Mouse (Mus musculus): ENCODE measurements around the gene Gpr179.

Gpr179 gene

GRCm38 (mm10) chr11:97299939-97300338 lies 51.9 kb downstream of the Gpr179 start:
- no peaks in the 10 kb centered on the region for H3K27me3 ChIP-seq (ENCODE audit: control insufficient read depth, insufficient read depth, low read length, poor library complexity, severe bottlenecking)
- H3K36me3 ChIP-seq (ENCODE audit: control insufficient read depth, insufficient read depth, low read length, poor library complexity, severe bottlenecking): no peaks in the 10 kb centered on the region
- DNase-seq (ENCODE audit: low read depth, low spot score): no peak

- Histone ChIP-seq H3K36me3 (ENCODE audit: control insufficient read depth, insufficient read depth, low read length, poor library complexity, severe bottlenecking) (no peaks in the 10 kb centered on the region), H3K27me3 (ENCODE audit: control insufficient read depth, insufficient read depth, low read length, poor library complexity, severe bottlenecking) (no peaks in the 10 kb centered on the region)
- DNase-seq (ENCODE audit: low read depth, low spot score): no peak
These were observed 55.3 kb downstream of the Gpr179 start for GRCm38 (mm10) chr11:97296542-97296941.

- no peak for DNase-seq (ENCODE audit: low read depth, low spot score)
- Histone ChIP-seq H3K27me3 (ENCODE audit: control insufficient read depth, insufficient read depth, low read length, poor library complexity, severe bottlenecking) (no peaks in the 10 kb centered on the region), H3K36me3 (ENCODE audit: control insufficient read depth, insufficient read depth, low read length, poor library complexity, severe bottlenecking) (no peaks in the 10 kb centered on the region)
These were observed 59.1 kb downstream of the Gpr179 start for GRCm38 (mm10) chr11:97292731-97293130.

GRCm38 (mm10) chr11:97289276-97290230 lies 62.3 kb downstream of the Gpr179 start:
- Histone ChIP-seq H3K27me3 (ENCODE audit: control insufficient read depth, insufficient read depth, low read length, poor library complexity, severe bottlenecking) (no peaks in the 10 kb centered on the region), H3K36me3 (ENCODE audit: control insufficient read depth, insufficient read depth, low read length, poor library complexity, severe bottlenecking) (no peaks in the 10 kb centered on the region)
- no peak for DNase-seq (ENCODE audit: low read depth, low spot score)

DNA sequence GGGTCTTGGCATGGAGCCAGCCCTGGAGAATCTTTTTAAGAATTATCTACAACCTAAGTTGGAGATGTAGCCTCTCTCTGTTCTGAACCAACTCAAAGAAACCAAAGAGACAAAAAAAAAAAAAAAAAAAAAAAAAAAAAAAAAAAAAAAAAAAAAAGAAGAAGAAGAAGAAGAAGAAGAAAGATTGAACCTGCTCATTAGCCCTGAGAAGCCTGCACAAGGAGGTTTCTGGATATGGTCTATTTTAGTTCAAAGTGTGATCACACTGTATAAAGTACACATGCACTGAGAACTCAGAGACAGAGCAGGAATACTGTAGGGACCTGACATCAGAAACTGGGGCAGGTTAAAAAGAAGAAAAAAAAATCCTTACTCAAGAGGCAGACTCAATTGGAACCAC lies 64.2 kb downstream of the Gpr179 start:
- DNase-seq (ENCODE audit: low read depth, low spot score): no peak
- H3K36me3 ChIP-seq (ENCODE audit: control insufficient read depth, insufficient read depth, low read length, poor library complexity, severe bottlenecking): no peaks in the 10 kb centered on the region
- no peaks in the 10 kb centered on the region for H3K27me3 ChIP-seq (ENCODE audit: control insufficient read depth, insufficient read depth, low read length, poor library complexity, severe bottlenecking)

DNA sequence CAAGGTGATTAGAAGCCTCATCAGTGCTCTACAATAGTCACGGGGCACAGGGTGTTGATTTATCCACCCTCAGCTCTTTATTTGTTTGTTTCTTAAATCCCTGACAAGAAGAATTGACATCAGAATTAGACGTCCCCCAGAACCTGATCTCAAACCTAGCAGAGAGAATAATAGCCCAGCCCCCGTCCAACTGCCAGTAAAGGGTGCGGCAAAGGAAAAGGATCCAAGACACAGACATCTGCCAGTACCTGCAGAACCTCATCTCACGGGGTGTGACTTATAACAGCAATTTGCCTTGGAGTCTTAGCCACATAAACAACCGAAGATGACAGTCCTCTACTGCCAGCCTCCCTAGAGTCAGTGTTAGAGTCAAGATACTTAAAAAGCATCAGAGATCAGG lies 64.9 kb downstream of the Gpr179 start:
- Histone ChIP-seq H3K36me3 (ENCODE audit: control insufficient read depth, insufficient read depth, low read length, poor library complexity, severe bottlenecking) (no peaks in the 10 kb centered on the region), H3K27me3 (ENCODE audit: control insufficient read depth, insufficient read depth, low read length, poor library complexity, severe bottlenecking) (no peaks in the 10 kb centered on the region)
- no peak for DNase-seq (ENCODE audit: low read depth, low spot score)

DNA sequence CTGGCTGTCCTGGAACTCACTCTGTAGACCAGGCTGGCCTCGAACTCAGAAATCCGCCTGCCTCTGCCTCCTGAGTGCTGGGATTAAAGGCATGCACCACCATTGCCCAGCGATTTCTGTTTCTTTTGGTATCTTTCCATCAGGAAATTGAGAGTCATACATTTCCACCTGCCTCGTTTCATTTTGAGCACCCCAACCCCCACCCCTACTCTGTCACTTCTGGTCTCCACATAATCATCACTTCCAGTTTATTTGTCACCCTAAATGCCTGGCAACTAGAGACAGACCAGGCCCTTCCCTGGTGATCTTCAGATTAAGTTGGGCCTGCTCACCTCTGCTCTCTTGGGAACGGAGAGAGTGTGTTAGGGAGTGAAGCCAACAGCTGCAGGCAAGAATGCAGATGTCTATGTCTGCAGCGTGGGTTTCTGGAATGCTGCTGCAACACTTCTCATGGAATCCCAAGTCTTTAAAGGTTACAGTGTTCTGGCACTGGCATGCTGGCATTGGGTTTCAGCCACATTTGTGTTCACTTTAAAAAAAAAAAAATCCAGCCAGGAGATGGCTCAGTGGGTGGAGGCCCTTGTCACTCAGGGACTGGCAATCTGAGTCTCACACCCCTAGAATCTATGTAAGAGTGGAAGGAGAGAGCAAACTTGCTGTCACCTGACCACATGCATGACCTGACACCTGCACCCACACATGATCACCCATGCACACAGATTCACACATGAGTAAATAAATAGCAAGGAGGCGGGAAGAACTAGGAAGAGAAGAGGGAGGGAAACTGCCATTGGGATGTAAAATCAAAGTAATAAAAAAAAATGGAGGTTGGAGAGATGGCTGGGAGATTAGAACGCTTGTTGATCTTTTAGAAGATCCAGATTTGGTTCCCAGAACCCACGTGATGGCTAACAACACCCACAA lies 65.8 kb downstream of the Gpr179 start:
- H3K36me3 ChIP-seq (ENCODE audit: control insufficient read depth, insufficient read depth, low read length, poor library complexity, severe bottlenecking): no peaks in the 10 kb centered on the region
- no peak for DNase-seq (ENCODE audit: low read depth, low spot score)
- no peaks in the 10 kb centered on the region for H3K27me3 ChIP-seq (ENCODE audit: control insufficient read depth, insufficient read depth, low read length, poor library complexity, severe bottlenecking)

DNA sequence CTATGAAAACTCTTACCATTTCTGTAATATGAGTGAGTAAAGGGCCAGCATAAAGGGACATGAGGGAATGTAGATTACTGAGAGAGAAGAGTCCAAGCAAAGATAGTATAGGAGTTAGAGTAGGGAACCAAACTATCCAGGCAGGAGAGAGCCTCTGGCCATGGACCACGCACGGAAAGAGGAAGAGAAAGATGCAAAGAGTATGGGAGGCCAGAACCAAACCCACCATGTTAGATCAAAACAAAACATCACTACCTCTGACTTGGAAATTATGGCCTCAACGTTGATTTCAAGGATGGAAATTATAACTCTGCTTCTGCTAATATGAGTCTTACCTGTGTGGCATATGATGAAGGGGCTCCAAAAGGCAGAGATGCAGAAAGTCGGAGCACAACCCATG lies 67.0 kb downstream of the Gpr179 start:
- no peak for DNase-seq (ENCODE audit: low read depth, low spot score)
- no peaks in the 10 kb centered on the region for H3K36me3 ChIP-seq (ENCODE audit: control insufficient read depth, insufficient read depth, low read length, poor library complexity, severe bottlenecking)
- H3K27me3 ChIP-seq (ENCODE audit: control insufficient read depth, insufficient read depth, low read length, poor library complexity, severe bottlenecking): no peaks in the 10 kb centered on the region

- no peaks in the 10 kb centered on the region for H3K36me3 ChIP-seq (ENCODE audit: control insufficient read depth, insufficient read depth, low read length, poor library complexity, severe bottlenecking)
- DNase-seq (ENCODE audit: low read depth, low spot score): no peak
- H3K27me3 ChIP-seq (ENCODE audit: control insufficient read depth, insufficient read depth, low read length, poor library complexity, severe bottlenecking): no peaks in the 10 kb centered on the region
These were observed 69.7 kb downstream of the Gpr179 start for GRCm38 (mm10) chr11:97282179-97282578.
